Mouse (Mus musculus): ENCODE measurements around the gene Car14. TPM values are rescaled to one million over a fixed set of nuclear protein-coding genes. Genes with fewer than 3 reads are reported as not detected.
"Not testable (repeated sequence)": the region's sequence is repeated elsewhere in the genome, so short reads cannot be mapped to it uniquely, and the experiment has no call there.

Car14 gene
- total RNA-seq, 2 experiments from 2014 or later: 81.2 to 115 TPM

DNA sequence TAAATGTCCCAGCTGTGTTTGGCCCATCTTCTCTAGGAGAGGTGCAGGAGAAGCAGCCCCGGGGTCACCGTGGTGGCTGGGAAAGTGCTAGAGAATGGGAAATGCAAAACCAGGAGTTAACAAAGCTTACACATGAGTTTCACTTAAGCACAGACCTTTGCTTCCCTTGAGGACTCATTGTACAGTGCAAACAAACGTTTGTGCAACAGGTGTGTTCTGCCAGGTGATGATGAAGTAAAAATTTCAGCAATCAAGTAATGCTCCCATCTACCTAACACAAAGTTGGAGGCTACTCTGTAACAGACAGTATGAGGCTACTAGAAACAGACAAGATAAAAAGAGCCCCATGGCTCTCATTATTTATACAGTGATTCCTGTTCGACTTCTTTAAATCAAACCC, 25.4 kb downstream of the Car14 start:
- intact Hi-C loops (cut with DNase I): no loop called here
- TF ChIP-seq CTCF (IDR thresholded peaks at IDR 0.05): no peak
- no peak for DNase-seq
- H3K27ac ChIP-seq: no peak overlapping the region
- no peak overlapping the region for H3K4me3 ChIP-seq

- intact Hi-C loops (cut with DNase I): no loop called here
- no peak for TF ChIP-seq CTCF (IDR thresholded peaks at IDR 0.05)
- peak overlapping the region; percentile 95 for H3K27ac ChIP-seq
Observed at GRCm38 (mm10) chr3:95872048-95872447, 32.4 kb downstream of the Car14 start.

GRCm38 (mm10) chr3:95871392-95871867, 33.1 kb downstream of the Car14 start, which contains the start of gene Mrps21:
Mrps21 (minus strand) TSS chr3:95871519.
- Histone ChIP-seq H3K27ac (peak within 1 kb of the TSS; percentile 95), H3K4me3 (peak within 1 kb of the TSS; percentile 85)
- intact Hi-C loops (cut with DNase I): no loop called here
- TF ChIP-seq CTCF (IDR thresholded peaks at IDR 0.05): no peak
- DNase-seq: peak; percentile 93

More at GRCm38 (mm10) chr3:95872048-95872447, 32.4 kb downstream of the Car14 start:
- no peak for DNase-seq
- H3K4me3 ChIP-seq: peak overlapping the region; percentile 85

DNA sequence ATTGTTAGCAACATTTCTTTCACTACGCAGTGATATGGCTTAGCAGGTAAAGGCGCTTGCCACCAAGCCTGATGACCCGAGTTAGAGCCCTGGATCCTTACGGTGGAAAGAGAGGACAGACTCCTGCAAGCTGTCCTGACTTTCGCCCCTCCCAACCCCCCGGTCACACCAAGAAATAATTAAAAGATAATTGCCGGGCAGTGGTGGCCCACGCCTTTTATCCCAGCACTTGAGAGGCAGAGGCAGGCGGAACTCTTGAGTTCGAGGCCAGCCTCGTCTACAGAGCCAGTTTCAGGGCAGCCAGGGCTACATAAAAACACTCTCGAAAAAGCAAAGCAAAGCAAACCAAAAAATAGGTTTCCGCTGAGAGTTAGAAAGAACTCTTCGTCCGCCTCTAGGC, 33.5 kb downstream of the Car14 start:
- intact Hi-C loops (cut with DNase I): no loop called here
- no peak for TF ChIP-seq CTCF (IDR thresholded peaks at IDR 0.05)
- H3K27ac ChIP-seq: peak overlapping the region; percentile 95
- peak overlapping the region; percentile 85 for H3K4me3 ChIP-seq
- no peak for DNase-seq

DNA sequence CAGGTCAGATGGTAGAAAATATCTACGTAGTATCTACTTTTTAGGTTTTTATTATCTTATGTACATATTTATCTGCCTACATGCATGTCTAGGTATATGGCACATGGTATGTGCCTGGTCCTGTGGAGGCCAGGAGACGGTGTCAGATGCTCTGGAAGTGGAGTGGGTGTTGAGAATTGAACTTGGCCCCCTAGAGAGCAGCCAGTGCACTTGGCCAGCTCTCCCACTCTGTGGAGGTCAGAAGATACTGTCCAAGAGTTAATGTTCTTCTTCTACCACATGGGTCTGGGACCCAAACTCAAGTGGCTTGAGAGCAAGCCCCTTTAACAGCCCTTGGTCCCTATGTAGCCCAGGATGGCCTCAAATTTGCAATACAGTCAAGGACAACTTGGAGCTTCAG, 37.1 kb downstream of the Car14 start:
- Histone ChIP-seq H3K27ac (no peak overlapping the region), H3K4me3 (no peak overlapping the region)
- no peak for TF ChIP-seq CTCF (IDR thresholded peaks at IDR 0.05)
- no peak for DNase-seq
- intact Hi-C loops (cut with DNase I): no loop called here

DNA sequence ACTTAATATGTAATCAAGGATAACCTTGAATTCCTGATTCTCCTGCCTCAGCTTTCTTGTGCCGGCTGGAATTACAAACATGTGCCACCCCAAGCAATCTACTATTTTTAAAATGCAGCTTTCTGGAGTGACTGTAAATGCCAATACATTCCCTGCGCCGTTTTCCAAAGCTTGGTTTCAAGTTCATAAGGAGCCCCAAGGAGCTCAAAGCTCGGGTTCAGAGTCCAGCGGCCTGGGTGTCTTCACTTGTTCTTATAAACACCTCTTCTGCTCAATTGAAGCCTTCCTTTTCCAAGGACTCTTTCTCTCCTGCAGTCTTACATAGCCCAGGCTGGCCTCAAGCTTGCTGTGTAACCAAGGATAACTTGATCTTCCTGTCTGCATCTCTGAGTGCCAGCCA, 38.4 kb downstream of the Car14 start:
- no peak for TF ChIP-seq CTCF (IDR thresholded peaks at IDR 0.05)
- Histone ChIP-seq H3K27ac (peak overlapping the region; percentile 65), H3K4me3 (no peak overlapping the region)
- intact Hi-C loops (cut with DNase I): no loop called here
- no peak for DNase-seq

GRCm38 (mm10) chr3:95865571-95865970, 38.9 kb downstream of the Car14 start:
- intact Hi-C loops (cut with DNase I): no loop called here
- Histone ChIP-seq H3K27ac (peak overlapping the region; percentile 65), H3K4me3 (no peak overlapping the region)
- TF ChIP-seq CTCF (IDR thresholded peaks at IDR 0.05): no peak
- no peak for DNase-seq

GRCm38 (mm10) chr3:95865050-95865449, 39.4 kb downstream of the Car14 start:
- TF ChIP-seq CTCF (IDR thresholded peaks at IDR 0.05): no peak
- no peak overlapping the region for H3K4me3 ChIP-seq
- DNase-seq: peak; percentile 28
- intact Hi-C loops (cut with DNase I): no loop called here
- peak overlapping the region; percentile 65 for H3K27ac ChIP-seq

DNA sequence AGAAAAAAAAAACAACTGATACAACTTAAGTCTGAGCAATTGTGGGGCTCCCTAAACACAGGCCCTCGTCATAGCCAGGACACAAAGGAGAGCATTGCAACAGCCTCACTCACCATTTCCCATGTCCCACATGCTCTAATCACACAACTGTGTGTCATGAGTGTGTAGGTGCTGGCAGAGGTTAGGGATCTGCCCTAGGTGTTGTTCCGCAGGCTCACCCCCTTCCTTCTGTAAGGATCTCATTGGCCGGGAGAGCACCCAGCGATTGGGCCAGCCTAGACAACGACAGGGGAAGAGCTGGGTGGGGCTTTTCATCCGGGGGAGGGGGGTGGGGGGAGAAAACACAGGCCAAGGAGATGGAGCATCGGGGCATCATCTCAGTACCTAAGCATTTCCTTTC, 40.9 kb downstream of the Car14 start:
- no peak for DNase-seq
- H3K4me3 ChIP-seq: no peak overlapping the region
- H3K27ac ChIP-seq: 0 out of 2 replicates have a peak overlapping the region, but pooled peaks have one; percentile 12
- intact Hi-C loops (cut with DNase I): loop anchor here (5.0 kb wide), 2 partner anchors 99 to 189 kb away; no protein-coding TSS in a partner anchor
- no peak for TF ChIP-seq CTCF (IDR thresholded peaks at IDR 0.05)

DNA sequence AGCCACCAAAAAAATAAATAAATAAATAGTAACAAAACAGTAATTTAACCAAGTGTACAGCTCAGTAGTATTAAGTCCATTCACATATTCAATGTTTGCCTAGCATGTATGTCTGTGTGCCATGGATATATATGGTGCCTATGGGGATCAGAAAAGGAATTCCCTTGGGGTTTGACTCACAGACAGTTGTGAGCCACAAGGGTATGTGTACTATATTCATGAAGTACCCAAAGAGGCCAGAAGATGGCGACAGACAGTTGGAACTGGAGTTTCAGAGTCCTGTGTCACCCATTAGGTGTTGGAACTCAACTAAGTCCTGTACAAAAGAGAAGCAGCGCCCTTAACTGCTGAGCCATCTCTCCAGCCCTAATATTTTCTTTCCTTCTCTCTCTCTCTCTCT, 42.7 kb downstream of the Car14 start:
- DNase-seq: peak; percentile 54
- H3K27ac ChIP-seq: no peak overlapping the region
- TF ChIP-seq CTCF (IDR thresholded peaks at IDR 0.05): peak; percentile 79
- intact Hi-C loops (cut with DNase I): loop anchor here (5.0 kb wide), 2 partner anchors 101 to 191 kb away; no protein-coding TSS in a partner anchor
- H3K4me3 ChIP-seq: no peak overlapping the region

DNA sequence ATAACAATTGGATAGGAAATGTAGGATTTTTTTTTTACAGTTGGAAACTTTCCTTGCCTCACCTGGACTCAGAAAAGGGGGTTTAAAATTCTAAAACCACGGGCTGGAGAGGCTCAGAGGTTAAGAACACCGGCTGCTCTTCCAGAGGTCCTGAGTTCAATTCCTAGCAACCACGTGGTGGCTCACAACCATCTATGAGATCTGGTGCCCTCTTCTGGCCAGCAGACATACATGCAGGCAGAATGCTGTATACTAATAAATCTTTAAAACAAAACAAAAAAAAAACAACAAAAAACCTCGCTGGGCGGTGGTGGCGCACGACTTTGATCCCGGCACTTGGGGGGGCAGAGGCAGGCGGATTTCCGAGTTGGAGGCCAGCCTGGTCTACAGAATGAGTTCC, 43.3 kb downstream of the Car14 start:
- no peak overlapping the region for H3K4me3 ChIP-seq
- intact Hi-C loops (cut with DNase I): loop anchor here (5.0 kb wide), 2 partner anchors 101 to 191 kb away; no protein-coding TSS in a partner anchor
- no peak overlapping the region for H3K27ac ChIP-seq
- DNase-seq: peak; percentile 22
- TF ChIP-seq CTCF (IDR thresholded peaks at IDR 0.05): peak; percentile 52

DNA sequence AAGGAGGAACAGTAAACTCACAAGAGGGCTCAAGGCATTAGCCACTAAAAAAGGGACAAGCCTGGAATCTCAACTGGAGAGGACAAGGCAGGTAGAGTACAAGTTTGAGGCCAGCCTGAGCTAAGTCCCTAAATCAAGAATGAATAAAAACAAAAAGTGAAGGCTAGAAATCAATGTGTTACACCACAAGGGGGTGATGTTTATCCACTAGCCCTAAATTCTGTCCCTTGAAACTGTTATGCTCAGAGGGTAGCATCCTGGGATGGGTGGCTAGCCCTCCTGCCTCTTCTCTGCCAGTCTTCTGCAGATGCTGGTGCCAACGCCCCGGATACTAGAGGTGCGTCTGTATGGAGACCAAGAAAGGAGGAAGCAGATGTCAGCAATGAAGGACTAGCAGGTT, 44.2 kb downstream of the Car14 start:
- no peak overlapping the region for H3K27ac ChIP-seq
- peak; percentile 25; the same call in 1 of the 2 replicates for TF ChIP-seq CTCF (IDR thresholded peaks at IDR 0.05)
- intact Hi-C loops (cut with DNase I): loop anchor here (1.0 to 5.0 kb wide), 3 partner anchors 47 to 192 kb away; no protein-coding TSS in a partner anchor

GRCm38 (mm10) chr3:95858278-95858677, 46.2 kb downstream of the Car14 start:
- H3K27ac ChIP-seq; intact Hi-C loops (cut with DNase I); H3K4me3 ChIP-seq; DNase-seq: not testable (repeated sequence)

More for the DNA sequence above, 44.2 kb downstream of the Car14 start:
- DNase-seq: no peak
- no peak overlapping the region for H3K4me3 ChIP-seq

DNA sequence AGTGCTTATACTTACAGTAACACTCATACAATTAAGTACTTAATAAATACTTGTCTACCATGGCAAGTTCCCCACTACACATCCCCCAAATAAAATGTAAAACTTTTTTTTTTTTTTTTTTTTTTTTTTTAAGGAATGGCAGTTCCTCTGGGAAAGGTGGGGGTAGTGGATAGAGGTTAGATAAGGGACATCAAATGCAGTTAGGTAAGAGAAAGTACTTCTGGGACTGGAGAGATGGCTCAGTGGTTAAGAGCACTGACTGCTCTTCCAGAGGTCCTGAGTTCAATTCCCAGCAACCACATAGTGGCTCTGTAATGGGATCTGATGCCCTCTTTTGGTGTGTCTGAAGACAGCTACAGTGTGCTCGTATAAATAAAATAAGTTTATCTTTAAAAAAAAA, 47.4 kb downstream of the Car14 start:
- intact Hi-C loops (cut with DNase I); H3K27ac ChIP-seq; DNase-seq; H3K4me3 ChIP-seq: not testable (repeated sequence)

All from gastrocnemius, adult 2 months (tissue).